In the genomic region with DNA sequence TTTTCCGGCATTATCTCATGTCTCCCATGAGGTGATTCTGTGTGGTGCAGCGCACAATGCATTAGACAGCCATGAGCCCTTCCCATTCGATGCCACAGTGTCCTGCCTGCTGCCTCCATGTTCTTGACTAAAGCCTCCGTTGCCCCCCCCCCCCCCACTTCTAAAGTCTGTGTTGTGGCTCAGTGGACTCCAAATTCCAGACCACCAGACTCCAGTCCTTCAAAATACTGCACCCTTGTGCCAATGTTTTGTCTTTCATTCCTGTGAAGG, we compare ENCODE assay signal across 9 mouse cellular contexts.
DNase-seq lines count a peak whose midpoint lies in the region; ATAC-seq and TF ChIP-seq lines count a peak whose summit lies in the region.
"Had no signal": no experiment of that assay in that cellular context is flagged by ENCODE, and none has a peak within 500 bp of the region (broad histone marks: within the 10 kb centered on the region; RNA-seq: fewer than 3 reads in every experiment).

No protein-coding gene starts in this region.

- peak overlapping the region; percentile 90 for H3K9ac ChIP-seq in heart, embryonic 13.5 days
- H3K9ac ChIP-seq in embryonic facial prominence, embryonic 14.5 days (ENCODE audit: low read depth, low read length): peak overlapping the region; percentile 75
- peak overlapping the region; percentile 87 for H3K9ac ChIP-seq in hindbrain, embryonic 15.5 days

- H3K9me3 ChIP-seq in heart, embryonic 13.5 days: no peaks in the 10 kb centered on the region
- no peaks in the 10 kb centered on the region for H3K9me3 ChIP-seq in embryonic facial prominence, embryonic 14.5 days (ENCODE audit: control insufficient read depth, low read length)
- no peaks in the 10 kb centered on the region for H3K9me3 ChIP-seq in hindbrain, embryonic 15.5 days

- ATAC-seq in heart, embryonic 13.5 days (ENCODE audit: extremely low read depth, insufficient number of reproducible peaks, low FRiP score, low TSS enrichment): no peak
- ATAC-seq in embryonic facial prominence, embryonic 14.5 days (ENCODE audit: low read depth): peak; percentile 7; the same call in 1 of the 2 replicates
- ATAC-seq in hindbrain, embryonic 15.5 days (ENCODE audit: low FRiP score, low read depth): no peak
- ATAC-seq: inflammation-experienced regulatory T-cells, adult 6 months had no signal

- H3K36me3 ChIP-seq in heart, embryonic 13.5 days: no peaks in the 10 kb centered on the region
- no peaks in the 10 kb centered on the region for H3K36me3 ChIP-seq in embryonic facial prominence, embryonic 14.5 days (ENCODE audit: control insufficient read depth, insufficient read depth, low read length)
- no peaks in the 10 kb centered on the region for H3K36me3 ChIP-seq in hindbrain, embryonic 15.5 days
- H3K36me3 ChIP-seq in myocyte (ENCODE audit: control insufficient read depth, insufficient read depth): no peaks in the 10 kb centered on the region

- no peak for TF ChIP-seq POLR2A in myocyte (IDR thresholded peaks at IDR 0.05; ENCODE audit: insufficient read length, low read depth)

- peak overlapping the region; percentile 62 for H3K4me3 ChIP-seq in heart, embryonic 13.5 days
- peak overlapping the region; percentile 47 for H3K4me3 ChIP-seq in embryonic facial prominence, embryonic 14.5 days (ENCODE audit: low read depth, low read length)
- H3K4me3 ChIP-seq in hindbrain, embryonic 15.5 days: peak overlapping the region; percentile 80
- H3K4me3 ChIP-seq in myocyte: peak overlapping the region; percentile 31

- peaks cover 23% of the 10 kb centered on the region for H3K4me1 ChIP-seq in heart, embryonic 13.5 days
- H3K4me1 ChIP-seq in embryonic facial prominence, embryonic 14.5 days (ENCODE audit: control insufficient read depth, insufficient read depth, low read length): peaks cover 20% of the 10 kb centered on the region
- peaks cover 36% of the 10 kb centered on the region for H3K4me1 ChIP-seq in hindbrain, embryonic 15.5 days (replicated peaks)

- H3K79me2 ChIP-seq in myocyte (ENCODE audit: control insufficient read depth, insufficient read depth): no peaks in the 10 kb centered on the region

- 13% methylated on average over 4 of the region's 4 CpGs for WGBS in heart, embryonic 13.5 days
- whole genome bisulfite sequencing in embryonic facial prominence, embryonic 14.5 days: 38% methylated on average over 4 of the region's 4 CpGs
- WGBS in hindbrain, embryonic 15.5 days: 23% methylated on average over 4 of the region's 4 CpGs

- DNase-seq in heart, adult 18-20 months: no peak
- no peak for DNase-seq in embryonic facial prominence, embryonic 14.5 days (ENCODE audit: low spot score)
- no peak for DNase-seq in T-cell, adult 2 months (ENCODE audit: low spot score)
- no peak for DNase-seq in ovary, postnatal 14 days (ENCODE audit: low spot score)
- no peak for DNase-seq in lung, adult 18-20 months

- peak overlapping the region; percentile 93 for H3K27ac ChIP-seq in heart, embryonic 13.5 days (replicated peaks)
- H3K27ac ChIP-seq in embryonic facial prominence, embryonic 14.5 days (replicated peaks; ENCODE audit: low read depth, low read length): peak overlapping the region; percentile 39; the same call in 1 of the 2 replicates
- peak overlapping the region; percentile 97 for H3K27ac ChIP-seq in hindbrain, embryonic 15.5 days (replicated peaks)

- no peaks in the 10 kb centered on the region for H3K27me3 ChIP-seq in heart, embryonic 13.5 days (replicated peaks)
- no peaks in the 10 kb centered on the region for H3K27me3 ChIP-seq in embryonic facial prominence, embryonic 14.5 days (replicated peaks; ENCODE audit: control insufficient read depth, insufficient read depth, low read length)
- H3K27me3 ChIP-seq in hindbrain, embryonic 15.5 days: no peaks in the 10 kb centered on the region
- H3K27me3 ChIP-seq in myocyte (ENCODE audit: control insufficient read depth, insufficient read depth, insufficient read length): no peaks in the 10 kb centered on the region

- H3ac ChIP-seq in myocyte (ENCODE audit: control insufficient read depth, insufficient read length): no peak overlapping the region

- peak overlapping the region; percentile 74 for H3K4me2 ChIP-seq in heart, embryonic 13.5 days
- peak overlapping the region; percentile 59 for H3K4me2 ChIP-seq in embryonic facial prominence, embryonic 14.5 days (ENCODE audit: low read depth, low read length)
- H3K4me2 ChIP-seq in hindbrain, embryonic 15.5 days: peak overlapping the region; percentile 56
- H3K4me2 ChIP-seq in myocyte (ENCODE audit: low read depth): peak overlapping the region; percentile 56

TF ChIP-seq in myocyte, 11 proteins besides CTCF, POLR2A, EP300 and RAD21:
- TF ChIP-seq REST (IDR thresholded peaks at IDR 0.05; ENCODE audit: insufficient read depth, insufficient read length): no peak
- TF ChIP-seq CEBPB (IDR thresholded peaks at IDR 0.05; ENCODE audit: insufficient read depth, poor library complexity, severe bottlenecking): no peak
- TF ChIP-seq MYOG (IDR thresholded peaks at IDR 0.05; ENCODE audit: control insufficient read depth in 1 of 3, insufficient read depth in 1 of 3, insufficient read length in 2 of 3, low read depth in 2 of 3): no peak
- no peak for TF ChIP-seq E2F4 (IDR thresholded peaks at IDR 0.05; ENCODE audit: insufficient read depth)
- no peak for TF ChIP-seq TCF3 (IDR thresholded peaks at IDR 0.05; ENCODE audit: insufficient read length, low read depth)
- no peak for TF ChIP-seq TCF12 (IDR thresholded peaks at IDR 0.05; ENCODE audit: insufficient read depth, poor library complexity, severe bottlenecking)
- no peak for TF ChIP-seq USF1 (IDR thresholded peaks at IDR 0.05; ENCODE audit: low read depth)
- TF ChIP-seq MAX (IDR thresholded peaks at IDR 0.05; ENCODE audit: low read depth): no peak
- no peak for TF ChIP-seq SRF (IDR thresholded peaks at IDR 0.05; ENCODE audit: control insufficient read depth, insufficient read length, low read depth)
- TF ChIP-seq POLR2AphosphoS2 (IDR thresholded peaks at IDR 0.05; ENCODE audit: insufficient read length, low read depth): no peak
- no peak for TF ChIP-seq MYOD1 (IDR thresholded peaks at IDR 0.05; ENCODE audit: control insufficient read depth in 1 of 3, insufficient read length in 2 of 3, low read depth in 2 of 3)

Comparison
In these comparisons a context has a peak if more than half of its experiments do, and no peak if none do; other contexts are left out.
1. H3K27ac ChIP-seq: peak in every context shown above with its lines; median percentile 97 in hindbrain, embryonic 15.5 days; 93 in heart, embryonic 13.5 days; 39 in embryonic facial prominence, embryonic 14.5 days.